Mouse (Mus musculus) right cerebral cortex, postnatal 14 days (tissue): Measurements from ENCODE around the gene Grb7.

ENCODE experiments used
- DNase-seq: peaks from one replicate; pipeline ENCODE4 v3.0.0; 2022

Grb7 gene

GRCm38 (mm10) chr11:98473916-98474479, 27.8 kb downstream of the Grb7 start:
- DNase-seq: no peak

- no peak for DNase-seq
Measured at GRCm38 (mm10) chr11:98474967-98475366, 28.8 kb downstream of the Grb7 start.

GRCm38 (mm10) chr11:98475630-98476433, 29.6 kb downstream of the Grb7 start:
- DNase-seq: no peak

- DNase-seq: no peak
Measured at GRCm38 (mm10) chr11:98476434-98476807, 30.2 kb downstream of the Grb7 start.

GRCm38 (mm10) chr11:98477011-98477701, 31.0 kb downstream of the Grb7 start:
- DNase-seq: no peak

- DNase-seq: no peak
Measured at GRCm38 (mm10) chr11:98479026-98479939, 33.1 kb downstream of the Grb7 start.

- DNase-seq: no peak
Measured at GRCm38 (mm10) chr11:98479940-98480497, 33.8 kb downstream of the Grb7 start.

- DNase-seq: no peak
Measured at GRCm38 (mm10) chr11:98481231-98481630, 35.0 kb downstream of the Grb7 start.

- no peak for DNase-seq
Measured at GRCm38 (mm10) chr11:98482067-98482466, 35.9 kb downstream of the Grb7 start.

- no peak for DNase-seq
Measured at GRCm38 (mm10) chr11:98485749-98486148, 39.6 kb downstream of the Grb7 start.

GRCm38 (mm10) chr11:98487526-98488040, 41.4 kb downstream of the Grb7 start:
- DNase-seq: no peak

- no peak for DNase-seq
Measured at GRCm38 (mm10) chr11:98488540-98489234, 42.5 kb downstream of the Grb7 start.

GRCm38 (mm10) chr11:98491571-98491970, 45.4 kb downstream of the Grb7 start:
- DNase-seq: no peak

- no peak for DNase-seq
Measured at GRCm38 (mm10) chr11:98492959-98493358, 46.8 kb downstream of the Grb7 start.

GRCm38 (mm10) chr11:98493394-98493793, 47.2 kb downstream of the Grb7 start:
- DNase-seq: no peak

- DNase-seq: no peak
Measured at GRCm38 (mm10) chr11:98495176-98495719, 49.1 kb downstream of the Grb7 start.

GRCm38 (mm10) chr11:98497388-98498288, 51.4 kb downstream of the Grb7 start:
- no peak for DNase-seq

GRCm38 (mm10) chr11:98504926-98505325, 58.7 kb downstream of the Grb7 start:
- DNase-seq: no peak
